Mouse (Mus musculus): Measurements from ENCODE around the gene Cldn11. TPM values are rescaled to one million over a fixed set of nuclear protein-coding genes. Genes with fewer than 3 reads are reported as not detected.

Gene Cldn11
- polyA plus RNA-seq, 1 experiment from 2014 or later = 40.2 TPM

GRCm38 (mm10) chr3:31162860-31163259 lies 13.1 kb downstream of the Cldn11 start:
- 96% methylated on average over 14 of the region's 14 CpGs for WGBS

GRCm38 (mm10) chr3:31165803-31166202 lies 16.1 kb downstream of the Cldn11 start:
- Histone ChIP-seq H3K4me1 (no peaks in the 10 kb centered on the region), H3K9me3 (no peaks in the 10 kb centered on the region), H3K4me2 (replicated peaks) (no peak overlapping the region), H3K36me3 (no peaks in the 10 kb centered on the region), H3K27ac (no peak overlapping the region), H3K4me3 (no peak overlapping the region), H3K27me3 (replicated peaks) (no peaks in the 10 kb centered on the region), H3K9ac (no peak overlapping the region)
- WGBS = 81% methylated on average over 3 of the region's 3 CpGs
- no peak for ATAC-seq (ENCODE audit: low FRiP score, low read depth)

More at GRCm38 (mm10) chr3:31162860-31163259, 13.1 kb downstream of the Cldn11 start:
- Histone ChIP-seq H3K27me3 (replicated peaks) (no peaks in the 10 kb centered on the region), H3K9me3 (no peaks in the 10 kb centered on the region), H3K9ac (no peak overlapping the region), H3K36me3 (no peaks in the 10 kb centered on the region), H3K4me2 (replicated peaks) (no peak overlapping the region), H3K4me3 (no peak overlapping the region), H3K27ac (no peak overlapping the region), H3K4me1 (no peaks in the 10 kb centered on the region)
- no peak for ATAC-seq (ENCODE audit: low FRiP score, low read depth)

GRCm38 (mm10) chr3:31166365-31166871 lies 16.7 kb downstream of the Cldn11 start:
- H3K36me3 ChIP-seq = no peaks in the 10 kb centered on the region

GRCm38 (mm10) chr3:31190342-31190741 lies 40.6 kb downstream of the Cldn11 start:
- Histone ChIP-seq H3K27ac (no peak overlapping the region), H3K9ac (no peak overlapping the region), H3K4me2 (replicated peaks) (no peak overlapping the region), H3K9me3 (no peaks in the 10 kb centered on the region), H3K4me3 (no peak overlapping the region), H3K36me3 (no peaks in the 10 kb centered on the region), H3K4me1 (no peaks in the 10 kb centered on the region), H3K27me3 (replicated peaks) (no peaks in the 10 kb centered on the region)
- ATAC-seq (ENCODE audit: low FRiP score, low read depth) = no peak
- 90% methylated on average over 7 of the region's 7 CpGs for WGBS

More at GRCm38 (mm10) chr3:31166365-31166871, 16.7 kb downstream of the Cldn11 start:
- no peak; the same call in 1 of the 2 replicates for ATAC-seq (ENCODE audit: low FRiP score, low read depth)
- Histone ChIP-seq H3K9ac (no peak overlapping the region), H3K9me3 (no peaks in the 10 kb centered on the region), H3K27me3 (replicated peaks) (no peaks in the 10 kb centered on the region), H3K27ac (no peak overlapping the region), H3K4me1 (no peaks in the 10 kb centered on the region), H3K4me2 (replicated peaks) (no peak overlapping the region), H3K4me3 (no peak overlapping the region)
- WGBS = 57% methylated on average over 12 of the region's 12 CpGs

- Histone ChIP-seq H3K9ac (no peak overlapping the region), H3K27me3 (replicated peaks) (no peaks in the 10 kb centered on the region), H3K4me1 (no peaks in the 10 kb centered on the region), H3K4me3 (no peak overlapping the region), H3K36me3 (no peaks in the 10 kb centered on the region), H3K27ac (no peak overlapping the region), H3K4me2 (replicated peaks) (no peak overlapping the region), H3K9me3 (no peaks in the 10 kb centered on the region)
- ATAC-seq (ENCODE audit: low FRiP score, low read depth) = no peak
- WGBS = 67% methylated on average over 10 of the region's 10 CpGs
Measured at GRCm38 (mm10) chr3:31191402-31191801, 41.7 kb downstream of the Cldn11 start.

- Histone ChIP-seq H3K9me3 (no peaks in the 10 kb centered on the region), H3K27ac (no peak overlapping the region), H3K4me3 (no peak overlapping the region), H3K9ac (no peak overlapping the region), H3K4me2 (replicated peaks) (no peak overlapping the region), H3K4me1 (no peaks in the 10 kb centered on the region), H3K27me3 (replicated peaks) (no peaks in the 10 kb centered on the region), H3K36me3 (no peaks in the 10 kb centered on the region)
- 82% methylated on average over 17 of the region's 17 CpGs for WGBS
- ATAC-seq (ENCODE audit: low FRiP score, low read depth) = no peak
Measured at GRCm38 (mm10) chr3:31199162-31199877, 49.6 kb downstream of the Cldn11 start.

- no peaks in the 10 kb centered on the region for H3K9me3 ChIP-seq
- H3K4me3 ChIP-seq = no peak overlapping the region
- no peak overlapping the region for H3K9ac ChIP-seq
- 92% methylated on average over 11 of the region's 11 CpGs for WGBS
- H3K27ac ChIP-seq = no peak overlapping the region
- no peak overlapping the region for H3K4me2 ChIP-seq (replicated peaks)
- 0 out of 2 replicates have a peak, but pooled peaks cover 5% of the 10 kb centered on the region for H3K4me1 ChIP-seq
- ATAC-seq (ENCODE audit: low FRiP score, low read depth) = no peak
- H3K27me3 ChIP-seq (replicated peaks) = no peaks in the 10 kb centered on the region
- H3K36me3 ChIP-seq = no peaks in the 10 kb centered on the region
Measured at GRCm38 (mm10) chr3:31203947-31204346, 54.2 kb downstream of the Cldn11 start.

- WGBS = 81% methylated on average over 3 of the region's 3 CpGs
- ATAC-seq (ENCODE audit: low FRiP score, low read depth) = no peak
- no peak overlapping the region for H3K4me2 ChIP-seq (replicated peaks)
Measured at GRCm38 (mm10) chr3:31205167-31205566, 55.4 kb downstream of the Cldn11 start.

GRCm38 (mm10) chr3:31208046-31208445 lies 58.3 kb downstream of the Cldn11 start:
- ATAC-seq (ENCODE audit: low FRiP score, low read depth) = no peak
- Histone ChIP-seq H3K27me3 (replicated peaks) (no peaks in the 10 kb centered on the region), H3K4me2 (replicated peaks) (no peak overlapping the region)

More at GRCm38 (mm10) chr3:31205167-31205566, 55.4 kb downstream of the Cldn11 start:
- no peak overlapping the region for H3K4me3 ChIP-seq
- no peak overlapping the region for H3K27ac ChIP-seq
- H3K9me3 ChIP-seq = no peaks in the 10 kb centered on the region
- H3K27me3 ChIP-seq (replicated peaks) = no peaks in the 10 kb centered on the region
- no peak overlapping the region for H3K9ac ChIP-seq
- peaks cover 10% of the 10 kb centered on the region; the same call in 1 of the 2 replicates for H3K4me1 ChIP-seq
- H3K36me3 ChIP-seq = no peaks in the 10 kb centered on the region

GRCm38 (mm10) chr3:31208458-31208994 lies 58.8 kb downstream of the Cldn11 start:
- Histone ChIP-seq H3K4me1 (peaks cover 17% of the 10 kb centered on the region), H3K36me3 (no peaks in the 10 kb centered on the region), H3K9ac (no peak overlapping the region), H3K4me3 (no peak overlapping the region), H3K4me2 (replicated peaks) (peak overlapping the region; percentile 51; the same call in 1 of the 2 replicates), H3K27me3 (replicated peaks) (no peaks in the 10 kb centered on the region), H3K9me3 (no peaks in the 10 kb centered on the region), H3K27ac (no peak overlapping the region)
- ATAC-seq (ENCODE audit: low FRiP score, low read depth) = no peak
- WGBS = 12% methylated on average over 6 of the region's 6 CpGs

More at GRCm38 (mm10) chr3:31208046-31208445, 58.3 kb downstream of the Cldn11 start:
- Histone ChIP-seq H3K4me1 (peaks cover 13% of the 10 kb centered on the region), H3K9ac (no peak overlapping the region), H3K4me3 (no peak overlapping the region), H3K27ac (no peak overlapping the region), H3K36me3 (no peaks in the 10 kb centered on the region), H3K9me3 (no peaks in the 10 kb centered on the region)
- WGBS = 82% methylated on average over 4 of the region's 4 CpGs

- WGBS = 6% methylated on average over 19 of the region's 19 CpGs
- no peak for ATAC-seq (ENCODE audit: low FRiP score, low read depth)
- H3K9ac ChIP-seq = no peak overlapping the region
Measured at GRCm38 (mm10) chr3:31209001-31209400, 59.3 kb downstream of the Cldn11 start.

GRCm38 (mm10) chr3:31212205-31213038 lies 62.7 kb downstream of the Cldn11 start:
- Histone ChIP-seq H3K4me3 (no peak overlapping the region), H3K27ac (no peak overlapping the region), H3K4me2 (replicated peaks) (no peak overlapping the region), H3K4me1 (peaks cover 17% of the 10 kb centered on the region), H3K9ac (no peak overlapping the region), H3K27me3 (replicated peaks) (no peaks in the 10 kb centered on the region), H3K9me3 (no peaks in the 10 kb centered on the region), H3K36me3 (no peaks in the 10 kb centered on the region)
- WGBS = 33% methylated on average over 9 of the region's 9 CpGs
- ATAC-seq (ENCODE audit: low FRiP score, low read depth) = peak; percentile 39; the same call in 1 of the 2 replicates

More at GRCm38 (mm10) chr3:31209001-31209400, 59.3 kb downstream of the Cldn11 start:
- Histone ChIP-seq H3K4me2 (replicated peaks) (peak overlapping the region; percentile 51), H3K4me1 (peaks cover 17% of the 10 kb centered on the region), H3K36me3 (no peaks in the 10 kb centered on the region), H3K27ac (no peak overlapping the region), H3K4me3 (no peak overlapping the region), H3K9me3 (no peaks in the 10 kb centered on the region), H3K27me3 (replicated peaks) (no peaks in the 10 kb centered on the region)

Data from neural tube, embryonic 12.5 days (tissue).